In the genomic region with DNA sequence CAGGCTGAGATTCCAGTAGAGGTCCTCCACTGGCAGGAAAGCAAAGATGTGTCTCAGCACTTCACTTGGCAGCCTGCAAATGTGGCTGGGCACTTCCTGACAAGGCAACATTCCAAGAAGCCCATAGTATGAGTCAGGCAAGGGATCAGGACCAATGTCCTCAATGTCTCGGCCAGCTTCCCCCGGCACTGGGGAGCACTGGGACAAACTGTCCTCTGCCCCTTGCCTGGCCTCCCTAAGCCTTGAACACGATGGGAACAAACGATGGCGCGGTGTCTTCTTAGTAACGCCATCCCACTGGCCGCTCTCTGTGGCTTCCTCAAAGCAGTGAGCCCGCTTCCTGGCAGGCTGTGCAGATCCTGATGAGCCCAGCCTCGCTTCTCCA, we compare ENCODE assay signal across 14 mouse cellular contexts. TPM values are rescaled to one million over a fixed set of nuclear protein-coding genes. Genes with fewer than 3 reads are reported as not detected.
A peak's percentile ranks its signal among the peaks of the same experiment; 100 is the strongest.
DNase-seq lines count a peak whose midpoint lies in the region; ATAC-seq and TF ChIP-seq lines count a peak whose summit lies in the region.
"Had no signal": no experiment of that assay in that cellular context is flagged by ENCODE, and none has a peak within 500 bp of the region (broad histone marks: within the 10 kb centered on the region; RNA-seq: fewer than 3 reads in every experiment).

No protein-coding gene starts in this region.

- no peak overlapping the region for H3K27ac ChIP-seq in heart, embryonic 10.5 days
- no peak overlapping the region for H3K27ac ChIP-seq in intestine, embryonic 16.5 days (ENCODE audit: low read length)
- H3K27ac ChIP-seq in intestine, postnatal 0 days (ENCODE audit: low read depth, low read length) = no peak overlapping the region
- H3K27ac ChIP-seq: hindbrain, embryonic 13.5 days; kidney, postnatal 0 days; midbrain, embryonic 12.5 days had no signal

- no peak for ATAC-seq in intestine, embryonic 16.5 days
- ATAC-seq in intestine, postnatal 0 days = no peak
- ATAC-seq: forebrain, embryonic 16.5 days had no signal

- H3K36me3 ChIP-seq in heart, embryonic 10.5 days = peaks cover 72% of the 10 kb centered on the region
- peaks cover 13% of the 10 kb centered on the region; the same call in 1 of the 2 replicates for H3K36me3 ChIP-seq in intestine, embryonic 16.5 days (ENCODE audit: control insufficient read depth, insufficient read depth, low read length)
- peaks cover 51% of the 10 kb centered on the region for H3K36me3 ChIP-seq in intestine, postnatal 0 days (ENCODE audit: control insufficient read depth, insufficient read depth)

- H3K9ac ChIP-seq in intestine, embryonic 16.5 days (ENCODE audit: low read depth, low read length) = no peak overlapping the region
- no peak overlapping the region for H3K9ac ChIP-seq in intestine, postnatal 0 days (ENCODE audit: low read depth, low read length)
- H3K9ac ChIP-seq: heart, embryonic 12.5 days; hindbrain, embryonic 13.5 days; midbrain, embryonic 12.5 days had no signal

- peak; percentile 31 to 47 for DNase-seq in heart, adult 18-20 months
- no peak for DNase-seq in heart, embryonic 10.5 days (ENCODE audit: low spot score)
- DNase-seq in right cerebral cortex, adult 18-20 months = peak; percentile 29
- no peak for DNase-seq in right cerebral cortex, postnatal 14 days
- DNase-seq in cerebellum, adult 9-11 months = peak; percentile 17
- DNase-seq: liver; lung, postnatal 14 days had no signal

- H3K9me3 ChIP-seq in heart, embryonic 10.5 days = no peaks in the 10 kb centered on the region
- no peaks in the 10 kb centered on the region for H3K9me3 ChIP-seq in intestine, embryonic 16.5 days (ENCODE audit: control insufficient read depth, low read length)
- no peaks in the 10 kb centered on the region for H3K9me3 ChIP-seq in intestine, postnatal 0 days (ENCODE audit: control insufficient read depth)
- H3K9me3 ChIP-seq: heart, embryonic 12.5 days; hindbrain, embryonic 13.5 days; midbrain, embryonic 12.5 days had no signal

- no peak overlapping the region for H3K4me2 ChIP-seq in intestine, embryonic 16.5 days (ENCODE audit: low read depth, low read length)
- no peak overlapping the region for H3K4me2 ChIP-seq in intestine, postnatal 0 days (replicated peaks; ENCODE audit: low read depth)
- H3K4me2 ChIP-seq: heart, embryonic 12.5 days; hindbrain, embryonic 13.5 days; midbrain, embryonic 12.5 days had no signal

- no peaks in the 10 kb centered on the region for H3K4me1 ChIP-seq in heart, embryonic 10.5 days
- no peaks in the 10 kb centered on the region for H3K4me1 ChIP-seq in intestine, embryonic 16.5 days (ENCODE audit: control insufficient read depth, insufficient read depth, low read length)
- H3K4me1 ChIP-seq in intestine, postnatal 0 days (replicated peaks; ENCODE audit: control insufficient read depth, insufficient read depth, low read length) = no peaks in the 10 kb centered on the region
- H3K4me1 ChIP-seq: midbrain, embryonic 12.5 days had no signal

- no peak for TF ChIP-seq CTCF in intestine, postnatal 0 days (IDR thresholded peaks at IDR 0.05; ENCODE audit: low read depth)

- H3K4me3 ChIP-seq in heart, embryonic 10.5 days = no peak overlapping the region
- H3K4me3 ChIP-seq in intestine, embryonic 16.5 days (ENCODE audit: low read length) = no peak overlapping the region
- H3K4me3 ChIP-seq in intestine, postnatal 0 days (ENCODE audit: low read depth, low read length) = no peak overlapping the region
- H3K4me3 ChIP-seq: heart, embryonic 12.5 days; hindbrain, embryonic 13.5 days; midbrain, embryonic 12.5 days had no signal

- H3K27me3 ChIP-seq in heart, embryonic 10.5 days (ENCODE audit: insufficient read depth, poor library complexity, severe bottlenecking) = no peaks in the 10 kb centered on the region
- H3K27me3 ChIP-seq in intestine, embryonic 16.5 days (replicated peaks; ENCODE audit: control insufficient read depth, insufficient read depth, low read length) = no peaks in the 10 kb centered on the region
- H3K27me3 ChIP-seq in intestine, postnatal 0 days (replicated peaks; ENCODE audit: control insufficient read depth, insufficient read depth, low read length) = no peaks in the 10 kb centered on the region
- H3K27me3 ChIP-seq: heart, embryonic 12.5 days; hindbrain, embryonic 13.5 days; midbrain, embryonic 12.5 days had no signal

- WGBS in heart, embryonic 10.5 days = 87% methylated on average over 10 of the region's 10 CpGs
- 90% methylated on average over 10 of the region's 10 CpGs for WGBS in intestine, embryonic 16.5 days
- 85% methylated on average over 10 of the region's 10 CpGs for WGBS in intestine, postnatal 0 days

RNA-seq across cellular contexts. Expression of gene Fbh1, which starts 10.2 kb away (rescaled TPM):
- total RNA-seq in heart, adult 18-20 months (2021) = 10 to 100 TPM; 64.8 to 66.2 TPM
- polyA plus RNA-seq in heart, embryonic 10.5 days (2016; fragmentation: Nextera tagmentation; extraction: Ambion mirVana) = 102 and 127 TPM in 2 replicates
- 108 and 112 TPM in 2 replicates for polyA plus RNA-seq in intestine, embryonic 16.5 days (2015; fragmentation: Nextera tagmentation; extraction: Ambion mirVana)
- 56.6 and 59.0 TPM in 2 replicates for polyA plus RNA-seq in intestine, postnatal 0 days (2015; fragmentation: Nextera tagmentation; extraction: Ambion mirVana)

RNA-seq across cellular contexts. Expression of gene Ankrd16, which starts 10.5 kb away (rescaled TPM):
- total RNA-seq in heart, adult 18-20 months (2021) = 10 to 100 TPM; 15.3 to 16.7 TPM
- polyA plus RNA-seq in heart, embryonic 10.5 days (2016; fragmentation: Nextera tagmentation; extraction: Ambion mirVana) = 37.9 and 38.5 TPM in 2 replicates
- 37.3 and 38.4 TPM in 2 replicates for polyA plus RNA-seq in intestine, embryonic 16.5 days (2015; fragmentation: Nextera tagmentation; extraction: Ambion mirVana)
- polyA plus RNA-seq in intestine, postnatal 0 days (2015; fragmentation: Nextera tagmentation; extraction: Ambion mirVana) = 22.4 and 25.3 TPM in 2 replicates

Comparison
In these comparisons a context has a peak if more than half of its experiments do, and no peak if none do; other contexts are left out.
1. DNase-seq: peak in heart, adult 18-20 months (2 of 2), right cerebral cortex, adult 18-20 months (single experiment) and cerebellum, adult 9-11 months (single experiment); none in heart, embryonic 10.5 days (single experiment) and right cerebral cortex, postnatal 14 days (single experiment).